Mouse (Mus musculus) heart, embryonic 10.5 days (tissue): ENCODE results near the gene A130010J15Rik. TPM values are rescaled to one million over a fixed set of nuclear protein-coding genes. Genes with fewer than 3 reads are reported as not detected.

Experiments used
- DNase-seq: peaks from one replicate; pipeline ENCODE4 v3.0.0-alpha.2; 2017; ENCODE audit warnings: low spot score
- H3K27ac ChIP-seq: fragments of 300-500 bp; sonication (generic); 2 replicates; pipeline ENCODE4 v1.5.1; 2016; ENCODE audit warnings: mild to moderate bottlenecking
- H3K27me3 ChIP-seq: fragments of 300-500 bp; sonication (generic); 2 replicates; pipeline ENCODE4 v1.6.1; 2016; ENCODE audit warnings: mild to moderate bottlenecking; ENCODE audit not compliant: poor library complexity, insufficient read depth, severe bottlenecking
- H3K36me3 ChIP-seq: fragments of 300-500 bp; sonication (generic); 2 replicates; pipeline ENCODE4 v1.6.1; 2016; ENCODE audit warnings: mild to moderate bottlenecking, moderate library complexity
- H3K4me1 ChIP-seq: fragments of 300-500 bp; sonication (generic); 2 replicates; pipeline ENCODE4 v1.6.1; 2016; ENCODE audit warnings: mild to moderate bottlenecking
- H3K4me3 ChIP-seq: fragments of 300-500 bp; sonication (generic); 2 replicates; pipeline ENCODE4 v1.5.1; 2016; ENCODE audit warnings: mild to moderate bottlenecking, moderate library complexity
- H3K9me3 ChIP-seq: fragments of 300-500 bp; sonication (generic); 2 replicates; pipeline ENCODE4 v1.6.1; 2016; ENCODE audit warnings: mild to moderate bottlenecking, moderate library complexity
- WGBS: fragments of 180-500 bp; shearing (Covaris S2); methylation state at CpG from one replicate; pipeline ENCODE4 v1.1.7; 2016; 5-methylcytosine and 5-hydroxymethylcytosine counted together
- polyA plus RNA-seq: library from polyadenylated mRNA; unstranded; fragments of >200 nt; fragmentation: Nextera tagmentation; extraction: Ambion mirVana; gene quantifications from 2 replicates; pipeline ENCODE4 v1.2.1, GENCODE M21; 2016

Gene A130010J15Rik
- polyA plus RNA-seq, 1 experiment from 2014 or later, result 16.5 TPM

DNA sequence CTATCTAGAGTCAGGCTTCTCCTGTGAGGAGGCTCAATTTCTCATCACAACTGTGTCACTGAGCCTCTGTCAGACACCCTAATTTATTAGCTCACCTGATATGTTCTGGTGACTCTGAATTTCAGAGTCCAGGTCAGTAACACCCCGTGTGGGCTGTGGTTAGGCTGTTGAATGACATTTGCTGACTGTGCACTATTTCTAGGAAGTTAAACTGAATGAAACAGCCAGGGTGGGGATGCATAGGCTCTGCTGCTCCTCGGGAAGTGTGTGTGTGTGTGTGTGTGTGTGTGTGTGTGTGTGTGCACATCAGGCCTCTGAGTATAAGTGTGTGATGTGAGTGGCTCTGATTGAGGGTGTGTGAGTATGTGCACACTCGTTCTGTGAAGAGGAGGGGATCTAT is 29.2 kb upstream of the A130010J15Rik start:
- Histone ChIP-seq H3K27me3 (no peaks in the 10 kb centered on the region), H3K4me3 (no peak overlapping the region), H3K27ac (0 out of 2 replicates have a peak overlapping the region, but pooled peaks have one; percentile 6), H3K4me1 (peaks cover 11% of the 10 kb centered on the region), H3K36me3 (no peaks in the 10 kb centered on the region), H3K9me3 (no peaks in the 10 kb centered on the region)
- WGBS, result 55% methylated on average over 3 of the region's 3 CpGs
- DNase-seq, result no peak

DNA sequence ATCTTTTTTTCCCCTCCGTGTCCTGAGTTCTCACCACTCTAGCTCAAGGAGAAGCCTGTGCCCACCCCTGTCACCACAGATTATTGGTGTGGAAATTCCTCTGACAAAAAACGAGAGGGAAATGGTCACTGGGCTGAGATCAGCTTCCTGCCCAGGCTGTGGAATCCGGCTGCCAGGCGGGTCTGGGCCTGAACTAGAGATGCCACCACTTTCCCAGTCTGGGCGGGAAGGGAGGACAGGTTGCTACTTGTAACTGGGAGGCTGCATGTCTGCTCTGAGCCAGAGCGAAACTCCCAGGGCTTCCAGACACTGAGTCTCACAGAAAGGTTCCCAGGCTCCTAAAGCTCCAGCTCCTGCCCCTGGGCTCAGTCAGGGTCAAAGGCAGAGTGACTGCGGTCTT is 26.7 kb upstream of the A130010J15Rik start:
- no peaks in the 10 kb centered on the region for H3K36me3 ChIP-seq
- H3K27me3 ChIP-seq, result peaks cover 11% of the 10 kb centered on the region
- no peak overlapping the region for H3K4me3 ChIP-seq
- WGBS, result 62% methylated on average over 7 of the region's 7 CpGs
- no peaks in the 10 kb centered on the region for H3K9me3 ChIP-seq
- no peak for DNase-seq
- 0 out of 2 replicates have a peak overlapping the region, but pooled peaks have one; percentile 52 for H3K27ac ChIP-seq
- peaks cover 11% of the 10 kb centered on the region for H3K4me1 ChIP-seq

DNA sequence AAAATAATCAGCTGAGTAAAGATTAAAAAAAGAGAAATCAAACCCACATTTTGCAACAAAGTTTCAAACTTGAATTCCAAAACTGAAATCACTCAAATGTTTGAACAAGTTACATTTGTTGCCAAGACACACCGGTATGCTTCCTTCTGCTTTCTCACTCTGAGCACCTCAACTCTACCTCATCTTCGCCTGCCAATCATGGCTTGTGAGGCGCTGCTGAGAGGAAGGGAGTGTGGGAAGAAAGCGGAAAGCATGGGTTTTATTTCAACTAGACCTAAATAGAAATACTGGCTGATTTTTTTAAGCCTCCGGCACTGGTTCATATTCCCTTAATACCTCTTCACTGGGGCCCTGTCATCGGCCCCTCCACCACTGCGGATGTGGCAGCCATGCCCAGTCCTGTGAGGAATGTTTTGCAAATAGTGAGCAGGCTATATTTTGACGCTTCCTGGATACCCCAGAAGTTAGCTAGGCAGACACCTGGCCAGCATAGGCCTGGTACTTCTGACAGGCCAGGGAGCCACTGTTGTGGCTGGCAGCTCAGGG is 25.3 kb upstream of the A130010J15Rik start:
- H3K9me3 ChIP-seq, result no peaks in the 10 kb centered on the region
- no peak overlapping the region for H3K4me3 ChIP-seq
- H3K27me3 ChIP-seq, result peaks cover 11% of the 10 kb centered on the region
- no peaks in the 10 kb centered on the region for H3K36me3 ChIP-seq
- peaks cover 10% of the 10 kb centered on the region for H3K4me1 ChIP-seq
- DNase-seq, result no peak
- 74% methylated on average over 8 of the region's 8 CpGs for whole genome bisulfite sequencing
- H3K27ac ChIP-seq, result no peak overlapping the region

DNA sequence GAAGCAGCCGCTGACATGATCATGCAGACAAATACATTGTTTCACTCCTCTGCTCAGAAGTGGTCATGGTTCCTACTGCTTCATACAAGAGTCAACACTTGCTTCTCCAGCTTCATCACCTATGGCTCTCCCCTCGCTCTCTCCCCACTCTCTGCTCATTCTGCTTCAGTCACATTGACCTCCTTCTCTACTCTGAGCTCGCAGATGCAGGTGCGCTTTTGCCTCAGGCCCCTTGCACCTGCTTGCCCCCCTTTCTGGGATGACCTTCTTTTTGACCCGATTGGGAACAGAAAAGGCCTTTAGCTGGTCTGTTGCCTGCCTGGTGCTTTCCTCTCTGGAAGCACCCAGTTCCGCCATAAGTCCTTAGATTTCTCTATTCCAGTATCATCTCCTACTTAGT is 23.3 kb upstream of the A130010J15Rik start:
- H3K27me3 ChIP-seq, result peaks cover 18% of the 10 kb centered on the region
- H3K36me3 ChIP-seq, result no peaks in the 10 kb centered on the region
- WGBS, result 84% methylated on average over 6 of the region's 6 CpGs
- H3K27ac ChIP-seq, result no peak overlapping the region
- H3K9me3 ChIP-seq, result no peaks in the 10 kb centered on the region
- no peak overlapping the region for H3K4me3 ChIP-seq
- peaks cover 6% of the 10 kb centered on the region; the same call in 1 of the 2 replicates for H3K4me1 ChIP-seq
- DNase-seq, result no peak

DNA sequence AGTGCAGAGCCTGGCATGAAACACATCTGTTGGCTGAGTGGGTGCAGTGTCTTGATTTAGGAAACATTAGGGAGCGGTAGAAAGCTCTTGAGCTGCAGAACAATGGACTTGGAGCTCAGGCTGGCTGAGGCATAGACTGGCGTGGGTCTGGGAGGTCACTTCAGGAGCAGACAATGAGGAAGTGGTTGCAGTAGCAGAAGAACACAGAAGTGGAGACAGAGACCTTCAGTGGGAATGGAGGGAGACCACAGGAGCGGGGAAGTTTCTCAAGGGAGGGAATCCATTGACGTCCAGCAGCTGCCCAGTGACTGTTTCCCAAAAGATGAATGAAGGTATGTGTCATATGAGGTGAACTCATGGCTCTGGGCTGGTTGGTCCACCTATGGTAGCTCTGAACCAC is 22.7 kb upstream of the A130010J15Rik start:
- Histone ChIP-seq H3K27me3 (peaks cover 21% of the 10 kb centered on the region), H3K4me1 (peaks cover 6% of the 10 kb centered on the region; the same call in 1 of the 2 replicates), H3K27ac (no peak overlapping the region), H3K4me3 (no peak overlapping the region), H3K36me3 (no peaks in the 10 kb centered on the region), H3K9me3 (no peaks in the 10 kb centered on the region)
- no peak for DNase-seq
- WGBS, result 65% methylated on average over 4 of the region's 4 CpGs

DNA sequence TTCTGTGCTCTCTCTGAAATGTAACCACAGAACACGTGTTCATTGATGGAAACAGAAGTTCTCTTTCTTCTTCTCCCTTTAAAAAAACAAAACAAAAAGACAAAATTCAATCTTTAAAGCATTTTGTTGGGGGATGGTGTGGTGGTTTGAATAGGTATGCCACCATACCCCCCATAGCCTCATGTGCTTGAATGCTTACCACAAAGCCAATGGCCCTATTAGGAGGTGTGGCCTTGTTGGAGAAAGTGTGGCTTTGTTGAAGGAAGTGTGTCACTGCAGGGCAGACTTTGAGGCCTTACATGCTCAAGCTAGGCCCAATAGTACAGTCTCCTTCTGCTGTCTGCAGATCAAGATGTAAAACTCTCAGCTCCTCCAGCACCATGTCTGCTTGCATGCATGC is 21.4 kb upstream of the A130010J15Rik start:
- no peaks in the 10 kb centered on the region for H3K36me3 ChIP-seq
- 73% methylated on average over 1 of the region's 1 CpGs for WGBS
- H3K27me3 ChIP-seq, result peaks cover 26% of the 10 kb centered on the region
- H3K9me3 ChIP-seq, result no peaks in the 10 kb centered on the region
- peaks cover 5% of the 10 kb centered on the region; the same call in 1 of the 2 replicates for H3K4me1 ChIP-seq
- H3K4me3 ChIP-seq, result no peak overlapping the region
- no peak for DNase-seq
- H3K27ac ChIP-seq, result no peak overlapping the region

DNA sequence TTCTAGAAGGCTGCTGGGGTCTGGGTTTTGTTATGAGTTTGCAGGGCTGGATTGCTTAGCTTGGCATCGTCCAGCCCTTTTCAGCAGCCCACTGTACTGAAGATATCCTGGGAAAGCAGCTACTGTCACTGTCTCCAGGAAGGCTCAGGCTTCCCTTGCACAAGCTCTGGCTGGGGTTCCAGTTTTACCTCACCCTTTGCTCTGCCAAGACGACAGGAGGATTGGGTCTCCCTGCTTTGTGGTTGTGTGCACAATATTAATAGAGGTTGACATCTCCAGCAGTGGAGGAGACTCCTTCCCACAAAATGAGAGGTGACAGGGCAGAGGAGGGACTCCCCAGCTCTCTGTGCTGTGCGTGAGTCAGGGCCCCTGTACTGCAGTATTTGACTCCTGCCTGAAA is 18.6 kb upstream of the A130010J15Rik start:
- H3K4me3 ChIP-seq, result no peak overlapping the region
- no peaks in the 10 kb centered on the region for H3K9me3 ChIP-seq
- no peak for DNase-seq
- H3K27ac ChIP-seq, result no peak overlapping the region; the same call in 1 of the 2 replicates
- H3K27me3 ChIP-seq, result peaks cover 54% of the 10 kb centered on the region
- H3K4me1 ChIP-seq, result peaks cover 22% of the 10 kb centered on the region
- WGBS, result 48% methylated on average over 3 of the region's 3 CpGs
- no peaks in the 10 kb centered on the region for H3K36me3 ChIP-seq

DNA sequence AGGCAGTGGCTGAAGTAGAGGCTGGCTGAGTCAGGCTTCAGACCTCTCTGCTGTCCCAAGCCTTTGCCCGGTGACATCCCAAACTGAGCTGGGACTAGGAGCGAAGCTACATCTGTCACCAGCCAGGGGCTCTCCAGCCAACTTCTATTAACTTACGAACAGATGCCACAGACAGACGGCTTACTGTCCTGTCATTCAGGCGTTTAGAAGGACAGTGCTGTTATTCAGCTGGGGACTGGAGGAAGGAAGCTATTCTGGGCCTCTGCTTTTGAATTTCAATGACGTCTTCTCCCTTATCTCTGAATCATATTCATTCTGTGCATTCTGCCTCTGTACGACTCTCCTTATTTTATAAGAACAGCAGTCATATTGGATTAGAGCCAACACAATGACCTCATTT is 16.7 kb upstream of the A130010J15Rik start:
- no peak for DNase-seq
- WGBS, result 24% methylated on average over 7 of the region's 7 CpGs

DNA sequence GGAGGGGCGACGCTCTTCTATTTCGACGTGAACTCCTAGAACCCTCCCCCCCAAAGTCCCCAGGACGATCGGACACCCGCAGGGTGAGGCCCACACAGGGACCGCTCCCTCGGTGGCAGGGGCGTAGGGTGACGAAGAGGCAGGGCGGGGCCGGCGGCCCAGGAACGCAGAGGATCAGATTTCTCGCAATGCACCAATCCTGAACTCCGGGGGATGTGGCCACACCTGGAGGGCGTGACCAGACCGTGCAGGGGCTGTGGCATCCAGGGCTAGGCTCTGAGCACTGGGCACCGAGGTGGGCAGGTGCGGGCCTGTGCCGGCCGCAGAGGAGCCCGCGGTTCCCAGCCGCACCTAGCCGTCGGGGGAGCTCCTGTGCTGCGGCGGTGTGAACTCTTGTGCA is 15.0 kb upstream of the A130010J15Rik start, which contains the start of gene Irf6:
Gene Irf6 (plus strand): TSS at position 240 of the 400 bp plus-strand sequence.
- peak within 1 kb of the TSS; percentile 52; the same call in 1 of the 2 replicates for H3K27ac ChIP-seq
- 1% methylated on average over 30 of the region's 30 CpGs for WGBS
- peak; percentile 87 for DNase-seq
- H3K9me3 ChIP-seq, result no peaks in the 10 kb centered on the region
- H3K4me3 ChIP-seq, result peak within 1 kb of the TSS; percentile 57
- peaks cover 62% of the 10 kb centered on the region for H3K27me3 ChIP-seq
- no peaks in the 10 kb centered on the region for H3K36me3 ChIP-seq
- peaks cover 31% of the 10 kb centered on the region for H3K4me1 ChIP-seq

More for the DNA sequence above, 16.7 kb upstream of the A130010J15Rik start:
- H3K4me3 ChIP-seq, result no peak overlapping the region
- H3K27me3 ChIP-seq, result peaks cover 58% of the 10 kb centered on the region
- H3K27ac ChIP-seq, result no peak overlapping the region
- no peaks in the 10 kb centered on the region for H3K36me3 ChIP-seq
- H3K9me3 ChIP-seq, result no peaks in the 10 kb centered on the region
- H3K4me1 ChIP-seq, result peaks cover 22% of the 10 kb centered on the region

DNA sequence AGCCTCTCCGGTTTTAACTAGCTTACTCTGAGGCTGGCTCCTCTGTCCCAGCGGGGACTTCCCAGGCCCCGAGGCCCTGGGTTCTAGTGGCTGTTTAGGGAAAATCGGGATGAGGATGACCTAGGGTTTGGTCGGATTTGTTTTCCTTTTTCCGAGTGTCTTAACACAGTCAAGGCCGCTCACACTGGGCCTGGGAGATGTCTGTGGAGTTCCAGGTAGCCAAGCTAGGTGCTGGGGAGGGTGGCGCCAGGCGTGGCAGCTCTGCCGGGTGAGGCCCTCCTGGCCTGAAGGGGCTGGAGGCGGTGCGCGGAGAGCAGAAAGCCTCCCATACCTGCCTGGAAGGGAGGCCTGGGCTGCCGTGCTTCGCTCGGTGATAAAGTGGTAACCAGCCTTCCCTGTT is 14.3 kb upstream of the A130010J15Rik start:
- peaks cover 62% of the 10 kb centered on the region for H3K27me3 ChIP-seq
- DNase-seq, result no peak
- H3K36me3 ChIP-seq, result no peaks in the 10 kb centered on the region
- H3K4me1 ChIP-seq, result peaks cover 31% of the 10 kb centered on the region
- H3K4me3 ChIP-seq, result peak overlapping the region; percentile 57
- WGBS, result 19% methylated on average over 16 of the region's 16 CpGs
- peak overlapping the region; percentile 52; the same call in 1 of the 2 replicates for H3K27ac ChIP-seq
- H3K9me3 ChIP-seq, result no peaks in the 10 kb centered on the region

DNA sequence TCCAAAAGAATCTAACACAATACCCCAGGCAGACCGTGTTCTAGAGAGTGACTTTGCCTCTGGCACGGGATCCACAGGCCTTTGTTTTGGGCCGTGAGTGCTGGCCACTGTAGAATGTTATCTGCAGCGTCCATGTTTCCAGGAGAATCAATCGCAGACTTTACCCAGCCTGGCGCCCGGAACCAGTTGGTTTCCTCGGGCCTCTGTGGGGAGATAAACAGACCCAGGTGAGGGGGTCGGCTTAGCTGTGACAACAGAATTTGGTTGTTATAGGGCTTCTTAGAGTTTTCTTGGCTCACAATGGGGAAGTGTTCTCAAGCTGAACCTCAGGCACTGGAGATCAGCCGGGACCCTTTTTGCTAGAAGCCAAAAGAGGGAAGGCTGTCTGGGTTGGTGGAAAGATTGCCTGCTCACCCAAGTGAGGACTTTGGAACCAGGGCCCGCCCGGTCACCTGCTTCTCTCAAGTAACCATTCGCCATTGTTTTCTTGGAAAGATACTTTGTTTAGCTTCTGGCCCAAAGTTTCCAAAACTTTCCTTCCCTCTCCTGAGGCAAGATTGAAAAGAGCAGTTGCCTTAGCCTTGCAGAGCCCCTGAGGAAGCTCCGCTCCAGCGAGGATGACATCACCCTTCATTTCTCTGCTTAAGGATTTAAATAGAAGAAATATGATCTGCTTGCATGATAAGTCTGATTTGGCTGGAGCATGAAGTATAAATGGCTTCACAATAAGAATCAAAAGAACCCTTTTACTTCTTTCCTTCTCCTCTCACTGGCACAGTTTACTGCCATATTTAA is 11.3 kb upstream of the A130010J15Rik start:
- Histone ChIP-seq H3K36me3 (no peaks in the 10 kb centered on the region), H3K4me3 (no peak overlapping the region), H3K9me3 (no peaks in the 10 kb centered on the region), H3K27ac (no peak overlapping the region), H3K27me3 (peaks cover 46% of the 10 kb centered on the region), H3K4me1 (peaks cover 42% of the 10 kb centered on the region)
- no peak for DNase-seq
- WGBS, result 58% methylated on average over 15 of the region's 15 CpGs

DNA sequence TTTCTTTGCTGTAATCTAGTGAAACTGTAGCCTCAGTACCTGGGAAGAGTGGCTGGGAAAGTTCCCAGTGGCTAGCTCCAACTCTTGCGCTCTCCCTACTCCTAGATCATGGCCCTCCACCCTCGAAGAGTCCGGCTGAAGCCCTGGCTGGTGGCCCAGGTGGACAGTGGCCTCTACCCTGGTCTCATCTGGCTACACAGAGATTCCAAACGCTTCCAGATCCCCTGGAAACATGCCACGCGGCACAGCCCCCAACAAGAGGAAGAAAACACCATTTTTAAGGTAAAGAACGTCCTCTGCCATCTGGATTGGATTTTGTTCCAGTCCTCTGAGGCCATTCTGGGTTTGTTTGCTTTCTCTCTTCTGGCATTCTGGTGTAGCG is 10.7 kb upstream of the A130010J15Rik start:
- Histone ChIP-seq H3K27me3 (peaks cover 40% of the 10 kb centered on the region), H3K27ac (no peak overlapping the region), H3K36me3 (no peaks in the 10 kb centered on the region), H3K4me1 (peaks cover 42% of the 10 kb centered on the region), H3K9me3 (no peaks in the 10 kb centered on the region), H3K4me3 (no peak overlapping the region)
- no peak for DNase-seq
- 75% methylated on average over 8 of the region's 8 CpGs for WGBS

DNA sequence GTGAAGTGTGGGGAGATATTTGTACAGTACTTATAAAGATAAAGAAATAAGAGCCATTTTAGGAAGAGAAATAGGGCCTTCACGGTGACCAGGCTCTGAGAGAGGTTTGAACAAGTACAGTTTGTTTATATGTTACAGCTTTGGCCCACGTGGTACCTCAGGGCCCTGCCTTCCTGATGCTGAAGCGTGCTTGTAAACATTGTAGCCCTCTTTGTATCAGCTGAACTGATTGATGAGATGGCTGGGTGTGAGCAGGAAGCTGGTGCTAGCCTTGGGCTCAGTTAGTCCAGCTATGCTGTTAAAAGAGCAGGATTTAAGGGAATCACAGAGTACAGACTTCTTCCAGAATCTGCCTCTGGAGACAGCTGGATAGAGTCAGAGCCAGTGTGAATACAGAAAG is 8.7 kb upstream of the A130010J15Rik start:
- WGBS, result 39% methylated on average over 3 of the region's 3 CpGs
- Histone ChIP-seq H3K4me1 (peaks cover 26% of the 10 kb centered on the region), H3K36me3 (no peaks in the 10 kb centered on the region), H3K9me3 (no peaks in the 10 kb centered on the region), H3K27ac (0 out of 2 replicates have a peak overlapping the region, but pooled peaks have one; percentile 81), H3K4me3 (no peak overlapping the region), H3K27me3 (peaks cover 20% of the 10 kb centered on the region)
- DNase-seq, result no peak
